Mouse (Mus musculus) spleen, adult 2 months (tissue): ENCODE measurements around the gene Pdhx. TPM values are rescaled to one million over a fixed set of nuclear protein-coding genes. Genes with fewer than 3 reads are reported as not detected.

Source experiments
- DNase-seq, 2 experiments: peaks; one replicate each; pipeline versions ENCODE4 v3.0.0 to v3.0.0-alpha.2; 2012 to 2021; ENCODE audit warnings: low spot score in 2 of 2, low read depth in 1 of 2
- H3K27ac ChIP-seq: fragments of 200-500 bp; 2 replicates; pipeline ENCODE4 v1.5.1; 2012; ENCODE audit warnings: low read length, inconsistent platforms; ENCODE audit not compliant: insufficient read depth
- H3K27me3 ChIP-seq: fragments of 200-500 bp; 2 replicates; pipeline ENCODE4 v1.6.1; 2012; ENCODE audit warnings: mild to moderate bottlenecking, moderate library complexity, low read length, inconsistent platforms; ENCODE audit not compliant: control insufficient read depth, insufficient read depth
- H3K36me3 ChIP-seq: fragments of 200-500 bp; 2 replicates; pipeline ENCODE4 v1.6.1; 2012; ENCODE audit warnings: mild to moderate bottlenecking, low read length, inconsistent platforms; ENCODE audit not compliant: control insufficient read depth, insufficient read depth
- H3K4me1 ChIP-seq: fragments of 200-500 bp; 2 replicates; pipeline ENCODE4 v1.6.1; 2011; ENCODE audit warnings: inconsistent platforms; ENCODE audit not compliant: control insufficient read depth, insufficient read depth, insufficient read length
- H3K4me3 ChIP-seq: fragments of 200-500 bp; 2 replicates; pipeline ENCODE4 v1.5.1; 2011; ENCODE audit warnings: mild to moderate bottlenecking, inconsistent platforms; ENCODE audit not compliant: insufficient read depth, insufficient read length; ENCODE audit errors: extremely low read depth
- CTCF ChIP-seq: fragments of 200-500 bp; IDR thresholded peaks from 2 replicates; pipeline ENCODE4 v1.5.1; 2011; ENCODE audit warnings: mild to moderate bottlenecking, inconsistent platforms; ENCODE audit not compliant: insufficient read depth, insufficient read length, insufficient replicate concordance; ENCODE audit errors: extremely low read depth
- POLR2A ChIP-seq: fragments of 200-500 bp; IDR thresholded peaks from 2 replicates; pipeline ENCODE4 v1.6.1; 2011; ENCODE audit warnings: low read depth, low read length, inconsistent platforms
- WGBS: fragments of 180-500 bp; shearing (Covaris S2); methylation state at CpG from one replicate; pipeline ENCODE4 v1.1.7; 2018; 5-methylcytosine and 5-hydroxymethylcytosine counted together
- polyA plus RNA-seq: library from polyadenylated mRNA; depleted of rRNA; stranded (reverse); fragments of >200 nt; gene quantifications from 2 replicates; pipeline ENCODE4 v1.2.3, GENCODE M21; 2012

Pdhx gene
- polyA plus RNA-seq, 1 experiment = 4.7 TPM

- TF ChIP-seq CTCF (peak; percentile 8; the same call in 1 of the 2 replicates), POLR2A (no peak)
- Histone ChIP-seq H3K4me1 (peaks cover 9% of the 10 kb centered on the region), H3K36me3 (no peaks in the 10 kb centered on the region), H3K27ac (no peak overlapping the region), H3K4me3 (no peak overlapping the region), H3K27me3 (no peaks in the 10 kb centered on the region)
- 65% methylated on average over 8 of the region's 8 CpGs for WGBS
- DNase-seq = peak in 1 of 2 experiments; percentile 52
These were observed 91.6 kb downstream of the Pdhx start for GRCm38 (mm10) chr2:102981446-102982314.

GRCm38 (mm10) chr2:102980870-102981269 is 92.4 kb downstream of the Pdhx start:
- no peak overlapping the region for H3K4me3 ChIP-seq
- WGBS = 45% methylated on average over 2 of the region's 2 CpGs
- no peak for TF ChIP-seq POLR2A
- TF ChIP-seq CTCF = no peak
- peaks cover 9% of the 10 kb centered on the region for H3K4me1 ChIP-seq
- DNase-seq = no peak
- H3K27me3 ChIP-seq = no peaks in the 10 kb centered on the region
- no peak overlapping the region for H3K27ac ChIP-seq
- H3K36me3 ChIP-seq = no peaks in the 10 kb centered on the region

GRCm38 (mm10) chr2:102979519-102979918 is 93.8 kb downstream of the Pdhx start:
- H3K4me3 ChIP-seq = no peak overlapping the region
- no peaks in the 10 kb centered on the region for H3K27me3 ChIP-seq
- TF ChIP-seq CTCF (no peak), POLR2A (no peak)
- WGBS = 86% methylated on average over 2 of the region's 2 CpGs
- no peak overlapping the region for H3K27ac ChIP-seq
- no peaks in the 10 kb centered on the region for H3K36me3 ChIP-seq
- H3K4me1 ChIP-seq = peaks cover 9% of the 10 kb centered on the region
- no peak for DNase-seq

GRCm38 (mm10) chr2:102979112-102979511 is 94.2 kb downstream of the Pdhx start:
- no peak for DNase-seq
- no peaks in the 10 kb centered on the region for H3K36me3 ChIP-seq
- H3K27me3 ChIP-seq = no peaks in the 10 kb centered on the region
- peaks cover 9% of the 10 kb centered on the region for H3K4me1 ChIP-seq
- no peak for TF ChIP-seq CTCF
- TF ChIP-seq POLR2A = no peak
- no peak overlapping the region for H3K4me3 ChIP-seq
- H3K27ac ChIP-seq = no peak overlapping the region

- no peak for DNase-seq
These were observed 97.9 kb downstream of the Pdhx start for GRCm38 (mm10) chr2:102975358-102975945.

GRCm38 (mm10) chr2:102973115-102973514 is 100.2 kb downstream of the Pdhx start:
- Histone ChIP-seq H3K4me1 (peaks cover 9% of the 10 kb centered on the region), H3K36me3 (no peaks in the 10 kb centered on the region), H3K4me3 (no peak overlapping the region), H3K27ac (no peak overlapping the region), H3K27me3 (no peaks in the 10 kb centered on the region)
- no peak for DNase-seq
- TF ChIP-seq POLR2A = no peak
- no peak for TF ChIP-seq CTCF
- WGBS = 85% methylated on average over 3 of the region's 3 CpGs

More at GRCm38 (mm10) chr2:102975358-102975945, 97.9 kb downstream of the Pdhx start:
- no peaks in the 10 kb centered on the region for H3K4me1 ChIP-seq
- H3K27me3 ChIP-seq = no peaks in the 10 kb centered on the region
- H3K27ac ChIP-seq = peak overlapping the region; percentile 35; the same call in 1 of the 2 replicates
- no peak overlapping the region for H3K4me3 ChIP-seq
- H3K36me3 ChIP-seq = no peaks in the 10 kb centered on the region
- TF ChIP-seq CTCF = no peak
- TF ChIP-seq POLR2A = no peak
- WGBS = 35% methylated on average over 5 of the region's 5 CpGs
